In the genomic region with DNA sequence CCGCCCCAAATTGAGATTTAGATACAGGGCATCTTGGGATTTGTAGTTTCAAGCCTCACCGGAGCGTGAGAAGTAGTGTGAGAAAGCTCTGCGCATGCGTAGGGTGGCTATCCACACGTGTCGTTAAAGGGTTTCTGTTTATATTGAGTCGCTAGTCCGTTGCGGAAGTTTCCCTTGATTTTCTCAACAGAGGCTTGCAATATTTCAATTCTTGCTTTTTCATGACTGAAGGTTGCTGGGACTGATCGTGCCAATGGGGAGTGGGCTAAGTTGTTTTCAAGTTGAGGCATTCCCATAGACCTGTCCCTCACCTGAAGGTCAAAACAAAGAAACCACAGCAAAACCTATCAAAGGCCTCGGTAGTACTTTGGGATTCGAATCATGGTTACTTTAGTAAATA, we compare ENCODE assay signal across 8 mouse cellular contexts. TPM values are rescaled to one million over a fixed set of nuclear protein-coding genes. Genes with fewer than 3 reads are reported as not detected.
DNase-seq lines count a peak whose midpoint lies in the region; ATAC-seq and TF ChIP-seq lines count a peak whose summit lies in the region.

No protein-coding gene starts in this region.

- no peak for TF ChIP-seq RAD21 in CH12.LX (IDR thresholded peaks at IDR 0.05; ENCODE audit: low read depth, low read length)

- TF ChIP-seq EP300 in CH12.LX (IDR thresholded peaks at IDR 0.05; ENCODE audit: low read length): no peak
- no peak for TF ChIP-seq EP300 in lung, postnatal 0 days (IDR thresholded peaks at IDR 0.05)

- H3K79me2 ChIP-seq in CH12.LX (replicated peaks; ENCODE audit: control insufficient read depth, extremely low read depth, insufficient read depth, poor library complexity, severe bottlenecking): peaks cover 38% of the 10 kb centered on the region

- in situ Hi-C loops in CH12.LX (cut with MboI; ENCODE audit: low pct_ligation_motif_present, low pct_unique_long_range_greater_than_20kb, low sequenced_read_pairs): no loop called here

- peak; percentile 44; the same call in 1 of the 2 replicates for TF ChIP-seq POLR2A in CH12.LX (IDR thresholded peaks at IDR 0.05; ENCODE audit: low read depth, low read length)
- TF ChIP-seq POLR2A in brain, embryonic 14.5 days (IDR thresholded peaks at IDR 0.05; ENCODE audit: borderline replicate concordance, extremely low read depth, insufficient read depth, insufficient read length, poor library complexity, severe bottlenecking): no peak
- TF ChIP-seq POLR2A in thymus, adult 2 months (IDR thresholded peaks at IDR 0.05; ENCODE audit: control insufficient read depth, extremely low read depth, insufficient read depth, low read length, poor library complexity): no peak

- H3K4me3 ChIP-seq in CH12.LX (replicated peaks in 1 of 3; ENCODE audit: low read depth in 2 of 3, low read length in 2 of 3, poor library complexity in 1 of 3): peak overlapping the region; percentile 6 to 90 (median 31)
- peak overlapping the region; percentile 87 for H3K4me3 ChIP-seq in forebrain, embryonic 10.5 days
- H3K4me3 ChIP-seq in hindbrain, embryonic 10.5 days: peak overlapping the region; percentile 92
- peak overlapping the region; percentile 26 for H3K4me3 ChIP-seq in lung, postnatal 0 days (ENCODE audit: low read depth, low read length)
- H3K4me3 ChIP-seq in thymus, adult 2 months (ENCODE audit: control insufficient read depth, insufficient read depth, low read length): no peak overlapping the region; the same call in 1 of the 2 replicates

- peaks cover 32 to 44% of the 10 kb centered on the region in 2 experiments for H3K36me3 ChIP-seq in CH12.LX (replicated peaks in 1 of 2; ENCODE audit: control insufficient read depth in 1 of 2, insufficient read depth in 1 of 2, low read length in 1 of 2)
- H3K36me3 ChIP-seq in forebrain, embryonic 10.5 days (replicated peaks): peaks cover 54% of the 10 kb centered on the region
- peaks cover 48% of the 10 kb centered on the region for H3K36me3 ChIP-seq in hindbrain, embryonic 10.5 days
- H3K36me3 ChIP-seq in lung, postnatal 0 days (ENCODE audit: insufficient read depth, low read length): peaks cover 7% of the 10 kb centered on the region
- H3K36me3 ChIP-seq in thymus, adult 2 months (ENCODE audit: control insufficient read depth, insufficient read depth, low read length): peaks cover 25% of the 10 kb centered on the region

- H3K9ac ChIP-seq in CH12.LX (ENCODE audit: insufficient read depth, low read depth): peak overlapping the region; percentile 72
- H3K9ac ChIP-seq in lung, postnatal 0 days (replicated peaks; ENCODE audit: low read depth): no peak overlapping the region

- dilution Hi-C loops in CH12.LX (cut with MboI; ENCODE audit: extremely low pct_ligation_motif_present, extremely low pct_unique_long_range_greater_than_20kb, low sequenced_read_pairs): no loop called here

- peaks cover under 1 to 35% of the 10 kb centered on the region in 2 experiments; a peak in 3 of 4 replicates for H3K4me1 ChIP-seq in CH12.LX (ENCODE audit: control insufficient read depth in 1 of 2, insufficient read depth in 2 of 2)
- peaks cover 40% of the 10 kb centered on the region for H3K4me1 ChIP-seq in forebrain, embryonic 10.5 days
- peaks cover 33% of the 10 kb centered on the region for H3K4me1 ChIP-seq in hindbrain, embryonic 10.5 days (replicated peaks)
- H3K4me1 ChIP-seq in lung, postnatal 0 days (ENCODE audit: insufficient read depth, low read depth, low read length): peaks cover 3% of the 10 kb centered on the region
- H3K4me1 ChIP-seq in thymus, adult 2 months (replicated peaks; ENCODE audit: control insufficient read depth, insufficient read depth, low read length): peaks cover 8% of the 10 kb centered on the region

- WGBS in forebrain, embryonic 10.5 days: 4% methylated on average over 13 of the region's 13 CpGs
- 3% methylated on average over 13 of the region's 13 CpGs for WGBS in hindbrain, embryonic 10.5 days
- under 1% methylated on average over 13 of the region's 13 CpGs for WGBS in lung, postnatal 0 days
- WGBS in thymus, adult 2 months: 2% methylated on average over 13 of the region's 13 CpGs

- no peak for ATAC-seq in lung, postnatal 0 days

- H3K27me3 ChIP-seq in CH12.LX (replicated peaks): no peaks in the 10 kb centered on the region
- H3K27me3 ChIP-seq in forebrain, embryonic 10.5 days (ENCODE audit: poor library complexity, severe bottlenecking): no peaks in the 10 kb centered on the region
- H3K27me3 ChIP-seq in hindbrain, embryonic 10.5 days (ENCODE audit: insufficient read depth, poor library complexity, severe bottlenecking): no peaks in the 10 kb centered on the region
- H3K27me3 ChIP-seq in lung, postnatal 0 days (replicated peaks; ENCODE audit: insufficient read depth, low read length): no peaks in the 10 kb centered on the region
- H3K27me3 ChIP-seq in thymus, adult 2 months (ENCODE audit: control insufficient read depth, insufficient read depth, low read length): no peaks in the 10 kb centered on the region

- no peak for TF ChIP-seq CTCF in CH12.LX (conservative IDR thresholded peaks at IDR 0.05 in 1 of 2, IDR thresholded peaks at IDR 0.05 in 1 of 2; ENCODE audit: low read depth in 2 of 2, low read length in 2 of 2)
- TF ChIP-seq CTCF in brain, embryonic 14.5 days (IDR thresholded peaks at IDR 0.05; ENCODE audit: borderline replicate concordance, extremely low read depth, insufficient read depth, insufficient read length): no peak
- no peak for TF ChIP-seq CTCF in lung, postnatal 0 days (IDR thresholded peaks at IDR 0.05)
- TF ChIP-seq CTCF in thymus, adult 2 months (IDR thresholded peaks at IDR 0.05; ENCODE audit: borderline replicate concordance, control insufficient read depth, extremely low read depth, insufficient read depth, low read length, poor library complexity): no peak

- peak overlapping the region; percentile 93 for H3K4me2 ChIP-seq in CH12.LX (ENCODE audit: insufficient read depth, low read depth, poor library complexity, severe bottlenecking)
- H3K4me2 ChIP-seq in lung, postnatal 0 days (replicated peaks; ENCODE audit: low read depth, low read length): peak overlapping the region; percentile 96

- no peak overlapping the region for H3K27ac ChIP-seq in CH12.LX (ENCODE audit: insufficient read depth, low read depth)
- peak overlapping the region; percentile 99 for H3K27ac ChIP-seq in forebrain, embryonic 10.5 days
- H3K27ac ChIP-seq in hindbrain, embryonic 10.5 days: peak overlapping the region; percentile 99; the same call in 1 of the 2 replicates
- peak overlapping the region; percentile 65 for H3K27ac ChIP-seq in lung, postnatal 0 days (ENCODE audit: low read length)
- no peak overlapping the region for H3K27ac ChIP-seq in thymus, adult 2 months (ENCODE audit: control insufficient read depth, insufficient read depth, low read length)

- no peaks in the 10 kb centered on the region for H3K9me3 ChIP-seq in CH12.LX (replicated peaks; ENCODE audit: low read length)
- no peaks in the 10 kb centered on the region for H3K9me3 ChIP-seq in forebrain, embryonic 10.5 days
- H3K9me3 ChIP-seq in hindbrain, embryonic 10.5 days: no peaks in the 10 kb centered on the region
- H3K9me3 ChIP-seq in lung, postnatal 0 days (ENCODE audit: low read length): no peaks in the 10 kb centered on the region

- peak; percentile 82 for DNase-seq in CH12.LX (ENCODE audit: extremely low read depth)
- DNase-seq in brain, embryonic 14.5 days (ENCODE audit: low read depth): peak; percentile 92
- DNase-seq in forebrain, embryonic 10.5 days (ENCODE audit: extremely low spot score, low spot score): peak; percentile 75
- peak; percentile 78 for DNase-seq in hindbrain, embryonic 10.5 days (ENCODE audit: low spot score)
- DNase-seq in layer of hippocampus, adult 9-10 months (ENCODE audit: low spot score): peak; percentile 52
- DNase-seq in lung, postnatal 0 days (ENCODE audit: low spot score): peak; percentile 95
- peak; percentile 66 for DNase-seq in ovary, adult 18-20 months (ENCODE audit: low spot score)
- peak; percentile 78 for DNase-seq in thymus, adult 2 months

RNA-seq across cellular contexts. Expression of gene Tnpo2, which starts 2.0 kb away (rescaled TPM):
- total RNA-seq in CH12.LX (2012; rRNA removed): 48.0 and 50.4 TPM in 2 replicates
- total RNA-seq in CH12.LX (2014; rRNA removed): 36.3 and 41.2 TPM in 2 replicates
- polyA plus RNA-seq in CH12.LX (2012; ENCODE audit: insufficient read length, low read depth): 45.1 and 57.0 TPM in 2 replicates
- 129 and 140 TPM in 2 replicates for polyA plus RNA-seq in brain, embryonic 14.5 days (2012; rRNA removed)
- 31.5 and 33.2 TPM in 2 replicates for polyA plus RNA-seq in forebrain, embryonic 10.5 days (2016; fragmentation: Nextera tagmentation; extraction: Ambion mirVana)
- 27.4 and 28.4 TPM in 2 replicates for polyA plus RNA-seq in hindbrain, embryonic 10.5 days (2016; fragmentation: Nextera tagmentation; extraction: Ambion mirVana)
- polyA plus RNA-seq in lung, postnatal 0 days (2015; fragmentation: Nextera tagmentation; extraction: Ambion mirVana): 16.4 and 18.0 TPM in 2 replicates
- polyA plus RNA-seq in thymus, adult 2 months (2012; rRNA removed): 138 and 144 TPM in 2 replicates

RNA-seq across cellular contexts. Expression of gene Trir, which starts 8.1 kb away (rescaled TPM):
- total RNA-seq in CH12.LX (2012; rRNA removed) (151 and 202 TPM in 2 replicates), CH12.LX (2014; rRNA removed) (190 and 209 TPM in 2 replicates)
- polyA plus RNA-seq in CH12.LX (2012; ENCODE audit: insufficient read length, low read depth): 185 and 244 TPM in 2 replicates
- 191 and 216 TPM in 2 replicates for polyA plus RNA-seq in brain, embryonic 14.5 days (2012; rRNA removed)
- polyA plus RNA-seq in forebrain, embryonic 10.5 days (2016; fragmentation: Nextera tagmentation; extraction: Ambion mirVana): 123 and 142 TPM in 2 replicates
- 149 and 164 TPM in 2 replicates for polyA plus RNA-seq in hindbrain, embryonic 10.5 days (2016; fragmentation: Nextera tagmentation; extraction: Ambion mirVana)
- polyA plus RNA-seq in lung, postnatal 0 days (2015; fragmentation: Nextera tagmentation; extraction: Ambion mirVana): 116 and 126 TPM in 2 replicates
- polyA plus RNA-seq in thymus, adult 2 months (2012; rRNA removed): 172 and 173 TPM in 2 replicates

RNA-seq across cellular contexts. Expression of gene Asna1, which starts 9.7 kb away (rescaled TPM):
- 109 and 125 TPM in 2 replicates for total RNA-seq in CH12.LX (2012; rRNA removed)
- 108 and 119 TPM in 2 replicates for total RNA-seq in CH12.LX (2014; rRNA removed)
- polyA plus RNA-seq in CH12.LX (2012; ENCODE audit: insufficient read length, low read depth): 127 and 132 TPM in 2 replicates
- polyA plus RNA-seq in brain, embryonic 14.5 days (2012; rRNA removed): 224 and 279 TPM in 2 replicates
- polyA plus RNA-seq in forebrain, embryonic 10.5 days (2016; fragmentation: Nextera tagmentation; extraction: Ambion mirVana): 164 and 166 TPM in 2 replicates
- polyA plus RNA-seq in hindbrain, embryonic 10.5 days (2016; fragmentation: Nextera tagmentation; extraction: Ambion mirVana): 162 and 176 TPM in 2 replicates
- 80.9 and 83.1 TPM in 2 replicates for polyA plus RNA-seq in lung, postnatal 0 days (2015; fragmentation: Nextera tagmentation; extraction: Ambion mirVana)
- polyA plus RNA-seq in thymus, adult 2 months (2012; rRNA removed): 139 and 152 TPM in 2 replicates

RNA-seq across cellular contexts. Expression of gene Best2, which starts 20.4 kb away (rescaled TPM):
- total RNA-seq in CH12.LX (2012; rRNA removed): 0.21 TPM in 1 of 2 replicates, not detected in the other
- not detected in 2 replicates for total RNA-seq in CH12.LX (2014; rRNA removed)
- 0.23 TPM in 1 of 2 replicates, not detected in the other for polyA plus RNA-seq in CH12.LX (2012; ENCODE audit: insufficient read length, low read depth)
- polyA plus RNA-seq in brain, embryonic 14.5 days (2012; rRNA removed): 0.05 and 0.06 TPM in 2 replicates
- polyA plus RNA-seq in forebrain, embryonic 10.5 days (2016; fragmentation: Nextera tagmentation; extraction: Ambion mirVana): not detected in 2 replicates
- not detected in 2 replicates for polyA plus RNA-seq in hindbrain, embryonic 10.5 days (2016; fragmentation: Nextera tagmentation; extraction: Ambion mirVana)
- polyA plus RNA-seq in lung, postnatal 0 days (2015; fragmentation: Nextera tagmentation; extraction: Ambion mirVana): not detected in 2 replicates
- polyA plus RNA-seq in thymus, adult 2 months (2012; rRNA removed): 0.66 and 0.67 TPM in 2 replicates

RNA-seq across cellular contexts. Expression of gene Fbxw9, which starts 25.1 kb away (rescaled TPM):
- 14.1 and 21.9 TPM in 2 replicates for total RNA-seq in CH12.LX (2012; rRNA removed)
- 6.4 and 7.3 TPM in 2 replicates for total RNA-seq in CH12.LX (2014; rRNA removed)
- polyA plus RNA-seq in CH12.LX (2012; ENCODE audit: insufficient read length, low read depth): 10.4 and 11.7 TPM in 2 replicates
- polyA plus RNA-seq in brain, embryonic 14.5 days (2012; rRNA removed): 102 and 128 TPM in 2 replicates
- 22.9 and 26.3 TPM in 2 replicates for polyA plus RNA-seq in forebrain, embryonic 10.5 days (2016; fragmentation: Nextera tagmentation; extraction: Ambion mirVana)
- polyA plus RNA-seq in hindbrain, embryonic 10.5 days (2016; fragmentation: Nextera tagmentation; extraction: Ambion mirVana): 28.0 and 33.4 TPM in 2 replicates
- polyA plus RNA-seq in lung, postnatal 0 days (2015; fragmentation: Nextera tagmentation; extraction: Ambion mirVana): 34.8 and 35.6 TPM in 2 replicates
- 25.0 and 29.3 TPM in 2 replicates for polyA plus RNA-seq in thymus, adult 2 months (2012; rRNA removed)

Comparison
In these comparisons a context has a peak if more than half of its experiments do, and no peak if none do; other contexts are left out.
1. H3K27ac ChIP-seq: peak in forebrain, embryonic 10.5 days (single experiment), hindbrain, embryonic 10.5 days (single experiment) and lung, postnatal 0 days (single experiment); none in CH12.LX (single experiment) and thymus, adult 2 months (single experiment).
2. Peak in every context shown above with its lines, with median percentiles within 50 percentile points of each other: DNase-seq.